In genomic region chr3:89322514-89323165, GRCm38 (mm10) we compare ENCODE assay signal across 8 mouse cellular contexts. TPM values are rescaled to one million over a fixed set of nuclear protein-coding genes. Genes with fewer than 3 reads are reported as not detected.
A peak's percentile ranks its signal among the peaks of the same experiment; 100 is the strongest.
DNase-seq lines count a peak whose midpoint lies in the region; ATAC-seq and TF ChIP-seq lines count a peak whose summit lies in the region.

Gene Efna3 (minus strand): TSS chr3:89322965.

- no peak for TF ChIP-seq CTCF in embryonic fibroblast, embryonic 13.5 days (IDR thresholded peaks at IDR 0.05; ENCODE audit: borderline replicate concordance, insufficient read depth, low read length)
- no peak for TF ChIP-seq CTCF in kidney, postnatal 0 days (IDR thresholded peaks at IDR 0.05; ENCODE audit: low read depth)

- ATAC-seq in heart, embryonic 13.5 days (ENCODE audit: extremely low read depth, insufficient number of reproducible peaks, low FRiP score, low TSS enrichment), result peak; percentile 28; the same call in 1 of the 2 replicates
- peak; percentile 11; the same call in 1 of the 2 replicates for ATAC-seq in kidney, postnatal 0 days (replicated peaks; ENCODE audit: low FRiP score, low read depth)
- ATAC-seq in limb, embryonic 15.5 days (ENCODE audit: insufficient number of reproducible peaks, low FRiP score, low TSS enrichment, low read depth), result peak; percentile 64; the same call in 1 of the 2 replicates

- H3K27me3 ChIP-seq in heart, embryonic 13.5 days (replicated peaks), result peaks cover 71% of the 10 kb centered on the region
- peaks cover 17% of the 10 kb centered on the region; the same call in 1 of the 2 replicates for H3K27me3 ChIP-seq in kidney, postnatal 0 days (ENCODE audit: insufficient read depth, low read length)
- H3K27me3 ChIP-seq in limb, embryonic 15.5 days, result peaks cover 32% of the 10 kb centered on the region
- peaks cover 43% of the 10 kb centered on the region for H3K27me3 ChIP-seq in myocyte (ENCODE audit: control insufficient read depth, insufficient read depth, insufficient read length)

- no peak for TF ChIP-seq POLR2A in embryonic fibroblast, embryonic 13.5 days (IDR thresholded peaks at IDR 0.05; ENCODE audit: low read depth, low read length)
- TF ChIP-seq POLR2A in myocyte (IDR thresholded peaks at IDR 0.05; ENCODE audit: insufficient read length, low read depth), result no peak

- H3ac ChIP-seq in myocyte (ENCODE audit: control insufficient read depth, insufficient read length), result peak within 1 kb of the TSS; percentile 8

- no peaks in the 10 kb centered on the region for H3K36me3 ChIP-seq in heart, embryonic 13.5 days
- no peaks in the 10 kb centered on the region for H3K36me3 ChIP-seq in kidney, postnatal 0 days (ENCODE audit: insufficient read depth, low read length)
- H3K36me3 ChIP-seq in limb, embryonic 15.5 days, result no peaks in the 10 kb centered on the region
- H3K36me3 ChIP-seq in myocyte (ENCODE audit: control insufficient read depth, insufficient read depth), result no peaks in the 10 kb centered on the region

- peak within 1 kb of the TSS; percentile 99 for H3K4me2 ChIP-seq in heart, embryonic 13.5 days
- H3K4me2 ChIP-seq in kidney, postnatal 0 days (ENCODE audit: low read length), result peak within 1 kb of the TSS; percentile 94
- peak within 1 kb of the TSS; percentile 98 for H3K4me2 ChIP-seq in limb, embryonic 15.5 days
- H3K4me2 ChIP-seq in myocyte (ENCODE audit: low read depth), result peak within 1 kb of the TSS; percentile 91

- peak within 1 kb of the TSS; percentile 46 for H3K4me3 ChIP-seq in embryonic fibroblast, embryonic 13.5 days (ENCODE audit: insufficient read depth, low read length)
- peak within 1 kb of the TSS; percentile 70 for H3K4me3 ChIP-seq in heart, embryonic 13.5 days
- peak within 1 kb of the TSS; percentile 46 for H3K4me3 ChIP-seq in kidney, postnatal 0 days (replicated peaks; ENCODE audit: low read depth, low read length)
- peak within 1 kb of the TSS; percentile 72 for H3K4me3 ChIP-seq in limb, embryonic 15.5 days
- peak within 1 kb of the TSS; percentile 7 for H3K4me3 ChIP-seq in myocyte

- peak; percentile 40 to 43 for DNase-seq in spleen, adult 18-20 months
- no peak for DNase-seq in spleen, adult 12 weeks (ENCODE audit: low spot score)
- peak; percentile 82 for DNase-seq in kidney, postnatal 0 days (ENCODE audit: low spot score)
- peak; percentile 79 for DNase-seq in testis, postnatal 10 days (ENCODE audit: low spot score)

- no peaks in the 10 kb centered on the region for H3K79me2 ChIP-seq in myocyte (ENCODE audit: control insufficient read depth, insufficient read depth)

- under 1% methylated on average over 50 of the region's 53 CpGs for WGBS in heart, embryonic 13.5 days
- WGBS in kidney, postnatal 0 days, result under 1% methylated on average over 49 of the region's 53 CpGs
- WGBS in limb, embryonic 15.5 days, result 1% methylated on average over 52 of the region's 53 CpGs

- no peaks in the 10 kb centered on the region for H3K9me3 ChIP-seq in heart, embryonic 13.5 days
- H3K9me3 ChIP-seq in kidney, postnatal 0 days (replicated peaks; ENCODE audit: low read length), result no peaks in the 10 kb centered on the region
- H3K9me3 ChIP-seq in limb, embryonic 15.5 days, result no peaks in the 10 kb centered on the region

- H3K27ac ChIP-seq in embryonic fibroblast, embryonic 13.5 days (ENCODE audit: insufficient read depth, low read length), result no peak within 1 kb of the TSS
- no peak within 1 kb of the TSS for H3K27ac ChIP-seq in heart, embryonic 13.5 days (replicated peaks)
- H3K27ac ChIP-seq in kidney, postnatal 0 days, result no peak within 1 kb of the TSS
- H3K27ac ChIP-seq in limb, embryonic 15.5 days, result peak within 1 kb of the TSS; percentile 59

- H3K4me1 ChIP-seq in embryonic fibroblast, embryonic 13.5 days (ENCODE audit: control insufficient read depth, insufficient read depth, low read length), result no peaks in the 10 kb centered on the region
- H3K4me1 ChIP-seq in heart, embryonic 13.5 days, result peaks cover 38% of the 10 kb centered on the region
- peaks cover 33% of the 10 kb centered on the region for H3K4me1 ChIP-seq in kidney, postnatal 0 days (replicated peaks; ENCODE audit: insufficient read depth, low read length)
- peaks cover 45% of the 10 kb centered on the region for H3K4me1 ChIP-seq in limb, embryonic 15.5 days

- H3K9ac ChIP-seq in heart, embryonic 13.5 days, result peak within 1 kb of the TSS; percentile 80
- H3K9ac ChIP-seq in kidney, postnatal 0 days (ENCODE audit: low read depth, low read length), result peak within 1 kb of the TSS; percentile 58
- H3K9ac ChIP-seq in limb, embryonic 15.5 days, result peak within 1 kb of the TSS; percentile 64

TF ChIP-seq in myocyte, 11 proteins besides CTCF, POLR2A, EP300 and RAD21:
- TF ChIP-seq MAX (IDR thresholded peaks at IDR 0.05; ENCODE audit: low read depth), result no peak
- no peak for TF ChIP-seq CEBPB (IDR thresholded peaks at IDR 0.05; ENCODE audit: insufficient read depth, poor library complexity, severe bottlenecking)
- no peak for TF ChIP-seq TCF12 (IDR thresholded peaks at IDR 0.05; ENCODE audit: insufficient read depth, poor library complexity, severe bottlenecking)
- TF ChIP-seq USF1 (IDR thresholded peaks at IDR 0.05; ENCODE audit: low read depth), result no peak
- no peak for TF ChIP-seq E2F4 (IDR thresholded peaks at IDR 0.05; ENCODE audit: insufficient read depth)
- no peak for TF ChIP-seq SRF (IDR thresholded peaks at IDR 0.05; ENCODE audit: control insufficient read depth, insufficient read length, low read depth)
- no peak for TF ChIP-seq POLR2AphosphoS2 (IDR thresholded peaks at IDR 0.05; ENCODE audit: insufficient read length, low read depth)
- no peak for TF ChIP-seq MYOD1 (IDR thresholded peaks at IDR 0.05; ENCODE audit: control insufficient read depth in 1 of 3, insufficient read length in 2 of 3, low read depth in 2 of 3)
- TF ChIP-seq MYOG (IDR thresholded peaks at IDR 0.05; ENCODE audit: control insufficient read depth in 1 of 3, insufficient read depth in 1 of 3, insufficient read length in 2 of 3, low read depth in 2 of 3), result no peak
- TF ChIP-seq TCF3 (IDR thresholded peaks at IDR 0.05; ENCODE audit: insufficient read length, low read depth), result no peak
- no peak for TF ChIP-seq REST (IDR thresholded peaks at IDR 0.05; ENCODE audit: insufficient read depth, insufficient read length)
TF ChIP-seq in myocyte: peak in this region for 0.

RNA-seq across cellular contexts. Expression of gene Efna3, which starts in this region (rescaled TPM):
- 7.1 and 8.7 TPM in 2 replicates for polyA plus RNA-seq in embryonic fibroblast, embryonic 13.5 days (2011; ENCODE audit: insufficient read length, low read depth, missing spikeins)
- polyA plus RNA-seq in heart, embryonic 13.5 days (2015; fragmentation: Nextera tagmentation; extraction: Ambion mirVana), result 1.8 and 1.9 TPM in 2 replicates
- 4.2 and 6.1 TPM in 2 replicates for polyA plus RNA-seq in kidney, postnatal 0 days (2015; fragmentation: Nextera tagmentation; extraction: Ambion mirVana)
- 57.9 and 59.2 TPM in 2 replicates for polyA plus RNA-seq in limb, embryonic 15.5 days (2015; fragmentation: Nextera tagmentation; extraction: Ambion mirVana)
- polyA plus RNA-seq in myocyte (2012; fragmentation: generic; extraction: Trizol), result 1.8 TPM

Comparison
In these comparisons a context has a peak if more than half of its experiments do, and no peak if none do; other contexts are left out.
1. H3K4me3 ChIP-seq: peak in every context shown above with its lines; median percentile 72 in limb, embryonic 15.5 days; 70 in heart, embryonic 13.5 days; 46 in embryonic fibroblast, embryonic 13.5 days; 46 in kidney, postnatal 0 days; 7 in myocyte.
2. ATAC-seq: peak in every context shown above with its lines; median percentile 64 in limb, embryonic 15.5 days; 28 in heart, embryonic 13.5 days; 11 in kidney, postnatal 0 days.